Mouse (Mus musculus): ENCODE data around the gene Sav1.

DNA sequence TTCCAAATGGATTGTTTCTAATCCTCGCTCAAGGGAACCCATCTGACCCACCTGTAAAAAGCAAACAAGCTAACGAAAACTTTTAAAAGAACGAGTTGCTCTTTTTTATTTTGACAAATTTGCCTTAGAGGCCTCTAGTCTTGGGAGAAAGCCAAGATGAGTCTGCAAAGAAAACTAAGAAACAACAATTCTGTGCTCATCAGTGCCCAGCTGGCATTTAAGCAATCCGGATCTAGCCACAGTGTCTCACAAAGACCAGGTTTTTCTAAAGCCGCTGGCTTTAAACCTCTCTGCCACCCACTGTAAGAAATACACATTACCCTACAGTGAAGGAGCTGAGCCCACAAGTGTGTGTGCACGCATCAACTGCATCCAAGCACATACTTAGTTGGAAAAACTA lies 38.6 kb upstream of the Sav1 start:
- TF ChIP-seq HCFC1 (IDR thresholded peaks at IDR 0.05; ENCODE audit: borderline replicate concordance, insufficient read depth, low read length) (no peak), MAFK (IDR thresholded peaks at IDR 0.05; ENCODE audit: insufficient read depth, low read depth, low read length) (no peak), ZNF384 (IDR thresholded peaks at IDR 0.05; ENCODE audit: low read depth, low read length) (no peak), ZC3H11A (IDR thresholded peaks at IDR 0.05; ENCODE audit: borderline replicate concordance, low read depth, low read length) (no peak), CHD2 (IDR thresholded peaks at IDR 0.05; ENCODE audit: low read depth, low read length) (no peak)

All from ES-E14 (cell line).